Mouse (Mus musculus) MEL (cell line): ENCODE measurements at regions not wholly inside any gene's neighbourhood (a gene's known extent, or its start where the extent isn't known, plus 50 kb on each side); places are given as distances from the start of the nearest gene placed in this dataset.
"Not testable (repeated sequence)": the region's sequence is repeated elsewhere in the genome, so short reads cannot be mapped to it uniquely, and the experiment has no call there.

Experiments used
- DNase-seq: peaks from one replicate; pipeline ENCODE4 v3.0.0; 2011; ENCODE audit warnings: low read depth, low spot score
- H3K27ac ChIP-seq: 2 replicates; pipeline ENCODE4 v1.5.1; 2012; ENCODE audit warnings: low read depth, mild to moderate bottlenecking, control low read depth, low read length, moderate library complexity; ENCODE audit not compliant: control insufficient read depth
- H3K27me3 ChIP-seq, 2 experiments: fragments of 150-350 bp in 1 of 2; sonication (generic) in 1 of 2; 2 replicates each; pipeline ENCODE4 v1.6.1; 2012; ENCODE audit warnings: low read length in 2 of 2, mild to moderate bottlenecking in 2 of 2, improper control_type of control experiment in 1 of 2, moderate library complexity in 1 of 2; ENCODE audit not compliant: insufficient read depth in 2 of 2, control insufficient read depth in 1 of 2
- H3K36me3 ChIP-seq, 2 experiments: 2 replicates each; pipeline ENCODE4 v1.6.1; 2012 to 2014; ENCODE audit warnings: low read length in 2 of 2, improper control_type of control experiment in 1 of 2, inconsistent platforms in 1 of 2, mild to moderate bottlenecking in 1 of 2; ENCODE audit not compliant: insufficient read depth in 2 of 2, control insufficient read depth in 1 of 2
- H3K4me1 ChIP-seq, 2 experiments: fragments of 150-350 bp in 1 of 2; sonication (generic) in 1 of 2; 2 replicates each; pipeline ENCODE4 v1.6.1; 2012; ENCODE audit warnings: low read length in 2 of 2, improper control_type of control experiment in 1 of 2, mild to moderate bottlenecking in 1 of 2; ENCODE audit not compliant: insufficient read depth in 2 of 2, control insufficient read depth in 1 of 2
- H3K4me3 ChIP-seq, 2 experiments: fragments of 150-350 bp in 1 of 2; sonication (generic) in 1 of 2; 2 replicates each; pipeline ENCODE4 v1.5.1; 2012; ENCODE audit warnings: low read depth in 2 of 2, low read length in 2 of 2, mild to moderate bottlenecking in 2 of 2, moderate library complexity in 2 of 2, control low read depth in 1 of 2, improper control_type of control experiment in 1 of 2; ENCODE audit not compliant: control insufficient read depth in 1 of 2, insufficient read depth in 1 of 2
- H3K79me2 ChIP-seq: 2 replicates; pipeline ENCODE4 v1.6.1; 2012; ENCODE audit warnings: mild to moderate bottlenecking, low read length, moderate library complexity; ENCODE audit not compliant: control insufficient read depth, poor library complexity, insufficient read depth
- H3K9ac ChIP-seq: 2 replicates; pipeline ENCODE4 v1.6.1; 2012; ENCODE audit warnings: low read depth, mild to moderate bottlenecking, control low read depth, low read length, moderate library complexity; ENCODE audit not compliant: control insufficient read depth, poor library complexity, severe bottlenecking
- H3K9me3 ChIP-seq: fragments of 150-350 bp; sonication (generic); replicated peaks from 2 replicates; pipeline ENCODE4 v1.6.1; 2012; ENCODE audit warnings: mild to moderate bottlenecking, low read length, improper control_type of control experiment, moderate library complexity; ENCODE audit not compliant: insufficient read depth
- ELF1 ChIP-seq: IDR thresholded peaks from 2 replicates; pipeline ENCODE4 v1.6.1; 2014; ENCODE audit warnings: low read depth, mild to moderate bottlenecking, inconsistent platforms, low read length, improper control_type of control experiment, moderate library complexity
- GABPA ChIP-seq: IDR thresholded peaks from 2 replicates; pipeline ENCODE4 v1.6.1; 2012; ENCODE audit warnings: low read depth, mild to moderate bottlenecking, inconsistent platforms, low read length, improper control_type of control experiment, moderate library complexity
- JUND ChIP-seq: IDR thresholded peaks from 2 replicates; pipeline ENCODE4 v1.6.1; 2011; ENCODE audit warnings: low read depth, mild to moderate bottlenecking, improper control_type of control experiment, low read length
- KAT2A ChIP-seq: conservative IDR thresholded peaks from 2 replicates; pipeline ENCODE4 v1.6.1; 2012; ENCODE audit warnings: low read depth, low read length, improper control_type of control experiment, inconsistent platforms
- RAD21 ChIP-seq: IDR thresholded peaks from 2 replicates; pipeline ENCODE4 v1.6.1; 2011; ENCODE audit warnings: mild to moderate bottlenecking, low read depth, low read length, improper control_type of control experiment
- TAL1 ChIP-seq: IDR thresholded peaks from 2 replicates; pipeline ENCODE4 v1.6.1; 2012; ENCODE audit warnings: mild to moderate bottlenecking, inconsistent platforms, low read length, moderate library complexity, mixed read lengths
- USF2 ChIP-seq, 2 experiments: IDR thresholded peaks; 2 replicates each; pipeline ENCODE4 v1.6.1; 2011 to 2012; ENCODE audit warnings: improper control_type of control experiment in 2 of 2, low read length in 2 of 2, borderline replicate concordance in 1 of 2, inconsistent platforms in 1 of 2, low read depth in 1 of 2, mild to moderate bottlenecking in 1 of 2; ENCODE audit not compliant: insufficient read depth in 1 of 2
- ZC3H11A ChIP-seq: IDR thresholded peaks from 2 replicates; pipeline ENCODE4 v1.6.1; 2012; ENCODE audit warnings: low read depth, mild to moderate bottlenecking, inconsistent platforms, low read length, improper control_type of control experiment
- ZMIZ1 ChIP-seq: IDR thresholded peaks from 2 replicates; pipeline ENCODE4 v1.6.1; 2012; ENCODE audit warnings: low read depth, mild to moderate bottlenecking, inconsistent platforms, low read length, improper control_type of control experiment, moderate library complexity
- ZNF384 ChIP-seq: IDR thresholded peaks from 2 replicates; pipeline ENCODE4 v1.6.1; 2012; ENCODE audit warnings: low read depth, mild to moderate bottlenecking, inconsistent platforms, low read length, improper control_type of control experiment

- H3K36me3 ChIP-seq, result no peaks in the 10 kb centered on the region
- no peak for TF ChIP-seq RAD21
- no peak for TF ChIP-seq KAT2A
- no peak for TF ChIP-seq ZMIZ1
- no peak overlapping the region for H3K4me3 ChIP-seq
Measured at GRCm38 (mm10) chr10:96714702-96715101, 97.9 kb downstream of the Btg1 start.

GRCm38 (mm10) chr10:96717281-96717680 is 100.5 kb downstream of the Btg1 start:
- TF ChIP-seq GABPA (no peak), ELF1 (no peak), ZNF384 (no peak), ZC3H11A (no peak), TAL1 (no peak), JUND (no peak), USF2 (IDR thresholded peaks at IDR 0.05; ENCODE audit: borderline replicate concordance in 1 of 2, insufficient read depth in 1 of 2, low read depth in 1 of 2, low read length in 2 of 2) (no peak)
- Histone ChIP-seq H3K9ac (no peak overlapping the region), H3K36me3 (no peaks in the 10 kb centered on the region), H3K27me3 (no peaks in the 10 kb centered on the region), H3K79me2 (no peaks in the 10 kb centered on the region), H3K27ac (no peak overlapping the region), H3K4me3 (no peak overlapping the region), H3K4me1 (no peaks in the 10 kb centered on the region), H3K9me3 (no peaks in the 10 kb centered on the region)
- DNase-seq, result no peak

More at GRCm38 (mm10) chr10:96714702-96715101, 97.9 kb downstream of the Btg1 start:
- no peaks in the 10 kb centered on the region for H3K9me3 ChIP-seq
- H3K9ac ChIP-seq, result no peak overlapping the region
- no peak overlapping the region for H3K27ac ChIP-seq
- no peak for DNase-seq
- H3K27me3 ChIP-seq, result no peaks in the 10 kb centered on the region
- H3K79me2 ChIP-seq, result no peaks in the 10 kb centered on the region
- H3K4me1 ChIP-seq, result no peaks in the 10 kb centered on the region

- not testable (repeated sequence) for H3K27ac ChIP-seq, H3K9ac ChIP-seq, H3K36me3 ChIP-seq, H3K79me2 ChIP-seq, H3K4me3 ChIP-seq, H3K4me1 ChIP-seq, H3K27me3 ChIP-seq, DNase-seq, H3K9me3 ChIP-seq
Measured at GRCm38 (mm10) chr10:96718706-96719105, 101.9 kb downstream of the Btg1 start.
